Mouse (Mus musculus) hindbrain, postnatal 0 days (tissue): Measurements from ENCODE around the gene Pygb. TPM values are rescaled to one million over a fixed set of nuclear protein-coding genes. Genes with fewer than 3 reads are reported as not detected.

ENCODE experiments used
- ATAC-seq: fragments of 200-750 bp; cut with Nextera tagmentation; 2 replicates; pipeline ENCODE4 v1.8.0; 2017; ENCODE audit warnings: mild to moderate bottlenecking, moderate TSS enrichment, moderate library complexity
- DNase-seq: peaks from one replicate; pipeline ENCODE4 v3.0.0-alpha.2; 2015; ENCODE audit warnings: low spot score
- H3K27ac ChIP-seq: fragments of 300-500 bp; sonication (generic); 2 replicates; pipeline ENCODE4 v1.5.1; 2014; ENCODE audit warnings: mild to moderate bottlenecking
- H3K27me3 ChIP-seq: fragments of 300-500 bp; sonication (generic); 2 replicates; pipeline ENCODE4 v1.6.1; 2014; ENCODE audit warnings: low read length, mixed read lengths; ENCODE audit not compliant: insufficient read depth
- H3K36me3 ChIP-seq: fragments of 300-500 bp; sonication (generic); 2 replicates; pipeline ENCODE4 v1.6.1; 2014; ENCODE audit warnings: low read length, mixed read lengths; ENCODE audit not compliant: insufficient read depth
- H3K4me1 ChIP-seq: fragments of 300-500 bp; sonication (generic); 2 replicates; pipeline ENCODE4 v1.6.1; 2014; ENCODE audit warnings: antibody characterized with exemption, low read length, mixed read lengths; ENCODE audit not compliant: insufficient read depth
- H3K4me2 ChIP-seq: fragments of 300-500 bp; sonication (generic); 2 replicates; pipeline ENCODE4 v1.6.1; 2014; ENCODE audit warnings: low read depth, mild to moderate bottlenecking, low read length, moderate library complexity, mixed read lengths
- H3K4me3 ChIP-seq: fragments of 300-500 bp; sonication (generic); 2 replicates; pipeline ENCODE4 v1.5.1; 2014; ENCODE audit warnings: low read length
- H3K9ac ChIP-seq: fragments of 300-500 bp; sonication (generic); replicated peaks from 2 replicates; pipeline ENCODE4 v1.6.1; 2014; ENCODE audit warnings: mild to moderate bottlenecking, low read length, moderate library complexity, mixed read lengths
- H3K9me3 ChIP-seq: fragments of 300-500 bp; sonication (generic); 2 replicates; pipeline ENCODE4 v1.6.1; 2016; ENCODE audit warnings: low read length, mixed read lengths
- CTCF ChIP-seq: IDR thresholded peaks from 2 replicates; pipeline ENCODE4 v1.5.1; 2016; ENCODE audit warnings: antibody characterized with exemption, control low read depth, low read depth
- WGBS: fragments of 180-500 bp; shearing (Covaris S2); extraction: QIAGEN DNeasy Blood & Tissue Kit; methylation state at CpG from one replicate; pipeline ENCODE4 v1.1.7; 2014; 5-methylcytosine and 5-hydroxymethylcytosine counted together
- polyA plus RNA-seq: library from polyadenylated mRNA; unstranded; fragments of >200 nt; fragmentation: Nextera tagmentation; extraction: Ambion mirVana; gene quantifications from 2 replicates; pipeline ENCODE4 v1.2.1, GENCODE M21; 2015
- total RNA-seq: library from RNA; depleted of rRNA; stranded (reverse); fragments of >200 nt; gene quantifications from 2 replicates; pipeline ENCODE4 v1.2.3, GENCODE M21; 2014

Gene Pygb
- total and polyA plus RNA-seq, 2 experiments from 2014 or later: 160 to 317 TPM

- H3K27ac ChIP-seq: no peak overlapping the region
- no peak for TF ChIP-seq CTCF
- no peak overlapping the region for H3K4me3 ChIP-seq
- ATAC-seq: no peak
- H3K9ac ChIP-seq: no peak overlapping the region
- 0 out of 2 replicates have a peak, but pooled peaks cover 9% of the 10 kb centered on the region for H3K4me1 ChIP-seq
- DNase-seq: no peak
- H3K36me3 ChIP-seq: 0 out of 2 replicates have a peak, but pooled peaks cover 11% of the 10 kb centered on the region
- no peaks in the 10 kb centered on the region for H3K27me3 ChIP-seq
- 65% methylated on average over 1 of the region's 1 CpGs for WGBS
- H3K9me3 ChIP-seq: no peaks in the 10 kb centered on the region
- H3K4me2 ChIP-seq: no peak overlapping the region
Measured at GRCm38 (mm10) chr2:150768678-150769077, 17.9 kb upstream of the Pygb start.

- TF ChIP-seq CTCF: no peak
- Histone ChIP-seq H3K4me2 (no peak overlapping the region), H3K9ac (peak overlapping the region; percentile 4; the same call in 1 of the 2 replicates), H3K4me1 (0 out of 2 replicates have a peak, but pooled peaks cover 9% of the 10 kb centered on the region), H3K27ac (peak overlapping the region; percentile 45; the same call in 1 of the 2 replicates), H3K36me3 (0 out of 2 replicates have a peak, but pooled peaks cover 11% of the 10 kb centered on the region), H3K9me3 (no peaks in the 10 kb centered on the region), H3K27me3 (no peaks in the 10 kb centered on the region), H3K4me3 (no peak overlapping the region)
- WGBS: 33% methylated on average over 1 of the region's 1 CpGs
- ATAC-seq (peak; percentile 44; the same call in 1 of the 2 replicates), DNase-seq (peak; percentile 47)
Measured at GRCm38 (mm10) chr2:150770747-150771146, 15.8 kb upstream of the Pygb start.

- no peaks in the 10 kb centered on the region for H3K27me3 ChIP-seq
- peak overlapping the region; percentile 45; the same call in 1 of the 2 replicates for H3K27ac ChIP-seq
- H3K9me3 ChIP-seq: no peaks in the 10 kb centered on the region
- no peak overlapping the region for H3K9ac ChIP-seq
- no peak for TF ChIP-seq CTCF
- WGBS: 70% methylated on average over 6 of the region's 6 CpGs
- H3K4me1 ChIP-seq: 0 out of 2 replicates have a peak, but pooled peaks cover 8% of the 10 kb centered on the region
- no peak overlapping the region for H3K4me3 ChIP-seq
- 0 out of 2 replicates have a peak, but pooled peaks cover 11% of the 10 kb centered on the region for H3K36me3 ChIP-seq
- ATAC-seq (no peak), DNase-seq (no peak)
- no peak overlapping the region for H3K4me2 ChIP-seq
Measured at GRCm38 (mm10) chr2:150771169-150771568, 15.4 kb upstream of the Pygb start.

- H3K4me1 ChIP-seq: 0 out of 2 replicates have a peak, but pooled peaks cover 3% of the 10 kb centered on the region
- H3K4me2 ChIP-seq: no peak overlapping the region
- no peak overlapping the region for H3K27ac ChIP-seq
- H3K9me3 ChIP-seq: no peaks in the 10 kb centered on the region
- 0 out of 2 replicates have a peak, but pooled peaks cover 8% of the 10 kb centered on the region for H3K36me3 ChIP-seq
- DNase-seq: no peak
- H3K27me3 ChIP-seq: no peaks in the 10 kb centered on the region
- H3K9ac ChIP-seq: no peak overlapping the region
- ATAC-seq: no peak
- 82% methylated on average over 8 of the region's 8 CpGs for WGBS
- H3K4me3 ChIP-seq: no peak overlapping the region
- no peak for TF ChIP-seq CTCF
Measured at GRCm38 (mm10) chr2:150771996-150772395, 14.5 kb upstream of the Pygb start.

GRCm38 (mm10) chr2:150772466-150773119, 13.9 kb upstream of the Pygb start:
- no peak overlapping the region for H3K4me2 ChIP-seq
- no peak for TF ChIP-seq CTCF
- H3K4me3 ChIP-seq: no peak overlapping the region
- H3K9me3 ChIP-seq: no peaks in the 10 kb centered on the region
- 0 out of 2 replicates have a peak, but pooled peaks cover 3% of the 10 kb centered on the region for H3K4me1 ChIP-seq
- H3K27ac ChIP-seq: no peak overlapping the region
- 0 out of 2 replicates have a peak, but pooled peaks cover 6% of the 10 kb centered on the region for H3K36me3 ChIP-seq
- no peaks in the 10 kb centered on the region for H3K27me3 ChIP-seq
- 57% methylated on average over 10 of the region's 10 CpGs for WGBS
- ATAC-seq (no peak), DNase-seq (no peak)
- H3K9ac ChIP-seq: no peak overlapping the region

GRCm38 (mm10) chr2:150782801-150783200, 3.7 kb upstream of the Pygb start:
- Histone ChIP-seq H3K9me3 (no peaks in the 10 kb centered on the region), H3K4me2 (no peak overlapping the region), H3K27me3 (no peaks in the 10 kb centered on the region), H3K9ac (no peak overlapping the region), H3K27ac (no peak overlapping the region), H3K36me3 (no peaks in the 10 kb centered on the region), H3K4me1 (no peaks in the 10 kb centered on the region; the same call in 1 of the 2 replicates), H3K4me3 (no peak overlapping the region)
- DNase-seq (no peak), ATAC-seq (no peak)
- TF ChIP-seq CTCF: no peak
- WGBS: 86% methylated on average over 2 of the region's 2 CpGs

- DNase-seq (peak; percentile 39), ATAC-seq (peak; percentile 43)
- WGBS: 1% methylated on average over 23 of the region's 23 CpGs
- H3K4me3 ChIP-seq: peak overlapping the region; percentile 90
- H3K4me1 ChIP-seq: no peaks in the 10 kb centered on the region; the same call in 1 of the 2 replicates
- TF ChIP-seq CTCF: peak; percentile 2; the same call in 1 of the 2 replicates
- peak overlapping the region; percentile 76 for H3K9ac ChIP-seq
- H3K27me3 ChIP-seq: no peaks in the 10 kb centered on the region
- H3K9me3 ChIP-seq: no peaks in the 10 kb centered on the region
- H3K4me2 ChIP-seq: peak overlapping the region; percentile 76
- H3K27ac ChIP-seq: peak overlapping the region; percentile 82
- 0 out of 2 replicates have a peak, but pooled peaks cover 3% of the 10 kb centered on the region for H3K36me3 ChIP-seq
Measured at GRCm38 (mm10) chr2:150787234-150787771, 768 bp downstream of the Pygb start.
